Mouse (Mus musculus): ENCODE results near the gene Cnn3. TPM values are rescaled to one million over a fixed set of nuclear protein-coding genes. Genes with fewer than 3 reads are reported as not detected.

Gene Cnn3
- polyA plus RNA-seq, 1 experiment from 2014 or later = 381 TPM

GRCm38 (mm10) chr3:121439623-121440161 is 13.4 kb downstream of the Cnn3 start:
- no peak for ATAC-seq (ENCODE audit: low FRiP score)
- Histone ChIP-seq H3K9ac (replicated peaks) (no peak overlapping the region), H3K4me2 (no peak overlapping the region), H3K27ac (replicated peaks) (peak overlapping the region; percentile 13; the same call in 1 of the 2 replicates), H3K4me1 (peaks cover 61% of the 10 kb centered on the region), H3K27me3 (replicated peaks) (no peaks in the 10 kb centered on the region), H3K4me3 (replicated peaks) (no peak overlapping the region), H3K9me3 (replicated peaks) (no peaks in the 10 kb centered on the region), H3K36me3 (0 out of 2 replicates have a peak, but pooled peaks cover 8% of the 10 kb centered on the region)
- WGBS = 69% methylated on average over 11 of the region's 11 CpGs

GRCm38 (mm10) chr3:121441504-121441903 is 15.2 kb downstream of the Cnn3 start:
- H3K27me3 ChIP-seq (replicated peaks) = no peaks in the 10 kb centered on the region
- H3K4me3 ChIP-seq (replicated peaks) = no peak overlapping the region
- H3K9ac ChIP-seq (replicated peaks) = no peak overlapping the region
- 96% methylated on average over 12 of the region's 12 CpGs for WGBS
- no peak overlapping the region for H3K27ac ChIP-seq (replicated peaks)
- H3K4me1 ChIP-seq = peaks cover 50% of the 10 kb centered on the region
- 0 out of 2 replicates have a peak, but pooled peaks cover 8% of the 10 kb centered on the region for H3K36me3 ChIP-seq
- no peaks in the 10 kb centered on the region for H3K9me3 ChIP-seq (replicated peaks)
- H3K4me2 ChIP-seq = no peak overlapping the region
- ATAC-seq (ENCODE audit: low FRiP score) = no peak

GRCm38 (mm10) chr3:121442288-121442687 is 16.0 kb downstream of the Cnn3 start:
- H3K27ac ChIP-seq (replicated peaks) = no peak overlapping the region
- no peak for ATAC-seq (ENCODE audit: low FRiP score)

DNA sequence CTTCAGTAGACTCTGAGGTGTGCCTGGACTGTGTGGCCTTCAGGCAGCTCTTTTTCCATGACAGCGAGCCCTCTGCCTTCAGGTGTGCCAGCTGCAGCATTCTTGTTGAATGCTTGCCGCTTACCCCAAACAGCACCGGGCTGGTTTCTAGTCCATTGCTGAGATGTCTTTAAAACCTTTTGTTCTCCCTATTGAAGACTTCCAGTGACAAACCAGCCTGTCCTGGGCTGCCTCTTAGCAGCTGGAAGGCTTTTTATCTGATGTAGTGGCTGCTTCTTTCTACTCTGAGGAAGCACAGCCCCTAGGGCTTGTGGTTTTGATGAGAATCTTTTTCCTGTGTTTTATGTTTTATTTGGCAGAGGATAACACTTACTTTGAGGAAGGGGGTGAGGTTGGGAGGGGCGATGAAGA is 17.6 kb downstream of the Cnn3 start:
- Histone ChIP-seq H3K9ac (replicated peaks) (no peak overlapping the region), H3K27ac (replicated peaks) (no peak overlapping the region), H3K27me3 (replicated peaks) (no peaks in the 10 kb centered on the region), H3K36me3 (0 out of 2 replicates have a peak, but pooled peaks cover 8% of the 10 kb centered on the region), H3K9me3 (replicated peaks) (no peaks in the 10 kb centered on the region), H3K4me3 (replicated peaks) (no peak overlapping the region), H3K4me2 (no peak overlapping the region), H3K4me1 (peaks cover 42% of the 10 kb centered on the region)
- ATAC-seq (ENCODE audit: low FRiP score) = no peak
- 85% methylated on average over 4 of the region's 4 CpGs for WGBS

More at GRCm38 (mm10) chr3:121442288-121442687, 16.0 kb downstream of the Cnn3 start:
- H3K4me2 ChIP-seq = no peak overlapping the region
- H3K36me3 ChIP-seq = 0 out of 2 replicates have a peak, but pooled peaks cover 8% of the 10 kb centered on the region
- no peaks in the 10 kb centered on the region for H3K27me3 ChIP-seq (replicated peaks)
- H3K4me3 ChIP-seq (replicated peaks) = no peak overlapping the region
- peaks cover 42% of the 10 kb centered on the region for H3K4me1 ChIP-seq
- 97% methylated on average over 5 of the region's 5 CpGs for WGBS
- H3K9me3 ChIP-seq (replicated peaks) = no peaks in the 10 kb centered on the region
- no peak overlapping the region for H3K9ac ChIP-seq (replicated peaks)

DNA sequence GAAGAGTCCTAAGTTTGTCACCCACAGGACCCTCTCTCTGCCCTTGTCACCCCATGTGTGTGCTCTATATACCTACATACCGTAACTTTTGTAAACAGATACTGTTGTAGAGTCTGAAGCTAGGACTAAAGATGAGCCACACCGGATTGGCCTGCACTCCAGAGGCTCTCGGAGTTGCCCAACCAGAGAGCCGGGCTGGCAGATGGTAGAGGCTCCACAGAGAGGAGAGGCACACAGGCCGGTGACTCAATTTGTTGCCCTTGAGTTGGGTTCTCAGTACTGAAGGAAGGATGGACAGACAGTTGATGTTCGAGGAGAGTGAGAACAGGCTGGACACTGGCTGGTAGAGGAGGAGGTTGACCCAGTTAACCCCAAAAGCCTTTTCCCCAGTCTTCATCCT is 18.1 kb downstream of the Cnn3 start:
- no peak for ATAC-seq (ENCODE audit: low FRiP score)
- no peak overlapping the region for H3K4me3 ChIP-seq (replicated peaks)
- no peak overlapping the region for H3K9ac ChIP-seq (replicated peaks)
- H3K27ac ChIP-seq (replicated peaks) = no peak overlapping the region
- peaks cover 38% of the 10 kb centered on the region for H3K4me1 ChIP-seq
- WGBS = 95% methylated on average over 6 of the region's 6 CpGs
- H3K27me3 ChIP-seq (replicated peaks) = no peaks in the 10 kb centered on the region
- no peaks in the 10 kb centered on the region for H3K9me3 ChIP-seq (replicated peaks)
- H3K36me3 ChIP-seq = 0 out of 2 replicates have a peak, but pooled peaks cover 8% of the 10 kb centered on the region
- no peak overlapping the region for H3K4me2 ChIP-seq

DNA sequence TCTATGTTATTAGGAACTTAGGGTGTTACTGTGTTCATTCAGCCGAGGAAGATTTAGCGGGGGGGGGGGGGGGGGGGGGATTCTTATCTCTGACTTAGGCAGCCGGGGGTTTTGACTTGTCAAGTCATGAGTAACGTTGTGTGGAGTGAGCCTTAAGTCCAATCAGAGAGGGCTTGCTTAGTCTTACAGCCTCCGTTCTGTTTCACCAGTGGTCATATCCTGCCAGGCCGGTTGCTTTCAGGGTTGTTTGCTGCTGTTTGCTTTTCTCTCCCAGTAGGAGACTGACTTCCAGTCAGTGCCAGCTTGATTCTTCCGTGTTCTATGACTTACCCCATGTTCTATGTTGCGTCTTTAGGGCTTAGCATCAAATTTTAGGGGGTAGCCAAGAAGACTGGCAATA is 20.2 kb downstream of the Cnn3 start:
- no peak for ATAC-seq (ENCODE audit: low FRiP score)
- Histone ChIP-seq H3K4me2 (no peak overlapping the region), H3K4me1 (peaks cover 32% of the 10 kb centered on the region), H3K4me3 (replicated peaks) (no peak overlapping the region), H3K27ac (replicated peaks) (no peak overlapping the region), H3K27me3 (replicated peaks) (no peaks in the 10 kb centered on the region), H3K9me3 (replicated peaks) (no peaks in the 10 kb centered on the region), H3K36me3 (peaks cover 13% of the 10 kb centered on the region), H3K9ac (replicated peaks) (no peak overlapping the region)
- 66% methylated on average over 8 of the region's 8 CpGs for WGBS

DNA sequence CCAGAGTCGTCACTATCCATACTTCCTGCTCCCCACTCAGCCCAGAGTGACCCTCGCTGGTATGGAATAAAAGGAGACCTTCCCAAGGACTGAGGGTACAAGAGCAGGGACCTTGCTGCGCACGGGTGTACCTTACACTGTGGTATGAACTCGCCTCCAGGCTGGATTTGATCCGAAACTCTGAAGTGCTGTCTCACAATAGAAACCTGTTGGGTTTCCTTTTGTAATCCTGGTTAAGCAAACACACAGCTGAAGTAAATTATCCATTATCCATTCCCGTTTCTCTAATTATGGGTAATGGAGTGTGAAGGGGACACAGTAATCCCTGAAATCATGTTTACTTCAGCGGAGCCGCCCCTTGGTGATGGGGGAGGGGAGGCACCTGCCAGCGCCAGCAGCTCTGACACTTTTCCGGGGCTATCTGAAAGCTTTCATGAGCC is 21.8 kb downstream of the Cnn3 start:
- Histone ChIP-seq H3K4me1 (peaks cover 32% of the 10 kb centered on the region), H3K9ac (replicated peaks) (no peak overlapping the region), H3K36me3 (peaks cover 20% of the 10 kb centered on the region), H3K4me3 (replicated peaks) (no peak overlapping the region), H3K27me3 (replicated peaks) (no peaks in the 10 kb centered on the region), H3K4me2 (peak overlapping the region; percentile 36), H3K27ac (replicated peaks) (no peak overlapping the region), H3K9me3 (replicated peaks) (no peaks in the 10 kb centered on the region)
- 15% methylated on average over 11 of the region's 11 CpGs for WGBS
- ATAC-seq (ENCODE audit: low FRiP score) = peak; percentile 40

DNA sequence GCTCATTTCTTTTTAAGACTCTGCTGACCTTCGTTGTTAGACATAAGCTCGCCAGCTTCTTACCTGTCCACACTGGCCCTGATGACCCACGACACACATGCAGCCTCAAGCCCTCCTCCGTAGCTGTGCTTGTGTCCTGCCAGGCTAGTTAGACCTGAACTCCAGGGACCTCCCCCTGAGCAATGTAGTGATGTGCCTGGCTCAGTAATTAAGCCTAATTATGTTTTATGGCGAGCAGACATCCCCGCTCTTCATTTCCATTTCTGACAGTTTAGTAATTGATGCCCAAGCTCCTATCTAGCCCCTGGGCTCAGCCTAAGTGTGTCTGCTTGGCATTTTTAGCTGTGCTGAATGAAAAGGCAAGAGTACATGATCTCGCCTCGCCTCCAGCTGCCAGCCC is 22.3 kb downstream of the Cnn3 start:
- Histone ChIP-seq H3K4me2 (peak overlapping the region; percentile 36), H3K4me1 (peaks cover 31% of the 10 kb centered on the region), H3K9ac (replicated peaks) (no peak overlapping the region), H3K36me3 (peaks cover 20% of the 10 kb centered on the region), H3K27ac (replicated peaks) (peak overlapping the region; percentile 42), H3K4me3 (replicated peaks) (no peak overlapping the region), H3K27me3 (replicated peaks) (no peaks in the 10 kb centered on the region), H3K9me3 (replicated peaks) (no peaks in the 10 kb centered on the region)
- 29% methylated on average over 8 of the region's 8 CpGs for WGBS
- ATAC-seq (ENCODE audit: low FRiP score) = peak; percentile 65; the same call in 1 of the 2 replicates

DNA sequence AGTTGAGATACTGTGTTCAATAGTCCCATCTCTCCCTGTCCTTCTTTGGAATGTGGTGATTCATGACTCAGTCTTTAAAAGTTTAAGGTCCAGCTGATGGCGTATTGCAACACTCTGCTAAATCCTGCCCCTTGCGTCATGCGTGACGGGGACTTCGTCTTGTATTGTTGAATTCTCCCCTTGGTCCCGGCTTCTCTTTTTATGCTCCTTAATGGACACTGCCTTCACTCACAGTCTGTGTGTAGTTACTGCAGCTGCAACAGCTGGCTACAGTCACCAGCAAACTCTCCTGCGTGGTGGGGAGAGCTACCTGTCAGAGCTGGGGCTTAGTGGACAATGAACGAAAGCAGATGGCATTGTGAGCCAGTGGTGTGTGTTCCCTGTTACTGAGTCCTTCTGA is 23.2 kb downstream of the Cnn3 start:
- Histone ChIP-seq H3K36me3 (peaks cover 19% of the 10 kb centered on the region), H3K4me1 (peaks cover 25% of the 10 kb centered on the region), H3K27me3 (replicated peaks) (no peaks in the 10 kb centered on the region), H3K4me2 (no peak overlapping the region), H3K9ac (replicated peaks) (no peak overlapping the region), H3K4me3 (replicated peaks) (no peak overlapping the region), H3K27ac (replicated peaks) (no peak overlapping the region), H3K9me3 (replicated peaks) (no peaks in the 10 kb centered on the region)
- ATAC-seq (ENCODE audit: low FRiP score) = no peak
- 70% methylated on average over 8 of the region's 8 CpGs for WGBS

GRCm38 (mm10) chr3:121451404-121451803 is 25.1 kb downstream of the Cnn3 start:
- Histone ChIP-seq H3K9me3 (replicated peaks) (no peaks in the 10 kb centered on the region), H3K27ac (replicated peaks) (no peak overlapping the region), H3K4me3 (replicated peaks) (no peak overlapping the region), H3K4me2 (no peak overlapping the region), H3K27me3 (replicated peaks) (no peaks in the 10 kb centered on the region), H3K36me3 (peaks cover 37% of the 10 kb centered on the region), H3K4me1 (peaks cover 21% of the 10 kb centered on the region), H3K9ac (replicated peaks) (no peak overlapping the region)
- 65% methylated on average over 10 of the region's 10 CpGs for WGBS
- no peak for ATAC-seq (ENCODE audit: low FRiP score)

DNA sequence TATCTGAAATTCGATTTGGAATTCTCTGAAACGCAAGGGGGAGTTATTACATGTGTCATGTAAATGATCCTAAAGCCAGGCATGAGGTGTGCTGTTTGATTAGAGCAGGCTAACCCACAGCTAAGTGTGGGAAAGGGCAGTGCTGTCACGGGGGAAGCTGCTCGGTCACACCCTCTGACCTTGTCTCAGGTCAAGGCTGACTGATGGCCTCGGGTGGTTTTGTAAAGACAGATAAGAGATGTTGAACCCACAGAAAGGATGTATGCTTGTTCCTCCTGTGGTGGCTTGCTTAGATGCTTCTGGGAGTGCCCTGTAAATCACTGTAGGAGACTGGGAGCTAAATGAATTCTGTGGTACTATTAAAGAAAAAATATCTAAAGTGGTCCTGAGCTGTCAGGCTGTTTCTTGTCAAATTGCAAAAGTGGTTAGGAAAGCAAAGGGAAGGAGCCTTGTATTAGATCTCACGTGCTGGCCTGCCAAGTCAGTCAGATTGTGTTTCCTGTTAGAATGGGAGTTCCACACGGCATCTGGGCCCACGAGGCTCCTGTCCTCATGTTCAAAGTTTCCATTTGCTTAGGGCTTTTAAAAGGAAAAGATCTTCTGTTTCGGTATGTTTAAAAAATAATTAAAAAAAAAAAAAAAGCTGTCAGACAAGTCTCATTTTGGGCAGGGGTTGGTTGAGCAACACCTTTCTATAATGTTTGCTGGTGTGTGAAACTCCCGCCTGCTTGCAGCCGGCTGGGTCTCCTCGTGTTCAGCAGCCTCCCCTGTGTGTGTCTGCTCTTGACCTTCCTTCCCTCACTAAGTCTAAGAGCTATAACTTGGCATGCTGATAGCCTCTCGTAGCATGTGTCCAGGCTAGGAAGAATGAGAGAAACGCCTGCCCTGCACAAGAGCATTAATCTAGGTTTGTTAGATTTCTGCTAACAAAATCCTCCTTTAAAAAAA is 32.5 kb downstream of the Cnn3 start:
- 83% methylated on average over 14 of the region's 14 CpGs for WGBS
- Histone ChIP-seq H3K4me3 (replicated peaks) (no peak overlapping the region), H3K27me3 (replicated peaks) (no peaks in the 10 kb centered on the region), H3K4me1 (no peaks in the 10 kb centered on the region), H3K27ac (replicated peaks) (no peak overlapping the region), H3K9ac (replicated peaks) (no peak overlapping the region), H3K36me3 (peaks cover 52% of the 10 kb centered on the region), H3K9me3 (replicated peaks) (no peaks in the 10 kb centered on the region), H3K4me2 (no peak overlapping the region)
- no peak for ATAC-seq (ENCODE audit: low FRiP score)

Measured in neural tube, embryonic 15.5 days (tissue).